Mouse (Mus musculus) E14TG2a.4 (cell line): Measurements from ENCODE around the gene Krt39.

Source experiments
- CTCF ChIP-seq: conservative IDR thresholded peaks from 2 replicates; pipeline ENCODE4 v1.5.1; 2014; ENCODE audit warnings: low read length
- POU5F1 ChIP-seq: IDR thresholded peaks from 2 replicates; pipeline ENCODE4 v1.6.1; 2014; ENCODE audit warnings: low read length, borderline replicate concordance

DNA sequence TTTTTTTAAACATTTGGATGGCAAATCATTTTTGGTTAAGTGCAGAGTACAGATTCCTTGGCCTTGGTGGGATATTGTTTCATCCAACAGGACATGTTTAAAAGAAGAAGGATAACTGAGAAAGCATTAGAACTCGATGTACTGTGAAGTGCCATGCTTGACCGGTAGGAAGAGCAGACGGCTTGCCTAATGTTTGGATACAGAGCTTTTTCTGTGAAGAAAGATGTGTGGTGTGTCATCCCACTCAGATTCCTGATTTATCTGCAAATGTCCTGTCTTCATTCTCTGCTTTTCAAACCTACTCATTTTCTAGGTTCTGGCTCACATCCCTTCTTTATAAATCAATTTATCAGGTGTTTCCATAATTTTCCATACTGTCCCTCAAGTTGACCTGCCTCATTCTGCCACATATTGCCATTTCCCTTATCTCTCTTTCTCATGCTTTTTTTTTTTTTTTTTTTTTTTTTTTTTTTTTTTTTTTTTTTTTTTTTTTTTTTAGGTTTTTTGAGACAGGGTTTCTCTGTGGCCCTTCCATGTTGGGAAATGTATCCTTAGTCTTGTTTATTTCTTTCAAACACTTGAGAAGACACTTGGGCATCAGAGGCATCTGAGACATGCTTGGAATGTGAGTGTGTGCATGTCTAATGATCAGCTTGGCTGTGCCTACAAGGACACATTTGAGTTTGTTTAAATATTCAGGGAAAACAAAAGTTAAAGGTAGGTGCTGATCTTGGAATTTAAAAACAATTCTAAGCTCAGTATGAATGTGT is 37.0 kb upstream of the Krt39 start:
- no peak for TF ChIP-seq CTCF
- no peak for TF ChIP-seq POU5F1
